Mouse (Mus musculus): ENCODE measurements around the gene Olfr641. TPM values are rescaled to one million over a fixed set of nuclear protein-coding genes. Genes with fewer than 3 reads are reported as not detected.

The Olfr641 gene
- total RNA-seq (2023) = not detected

GRCm38 (mm10) chr7:104035145-104035544, at the start of gene Olfr641:
Gene Olfr641 (plus strand): TSS chr7:104035445.

GRCm38 (mm10) chr7:103998446-103998845, 36.8 kb upstream of the Olfr641 start, which contains the start of gene Olfr638:
Gene Olfr638 (plus strand): TSS chr7:103998746.

GRCm38 (mm10) chr7:104017203-104017602, 18.0 kb upstream of the Olfr641 start, which contains the start of gene Olfr639:
Gene Olfr639 (minus strand): TSS chr7:104017303.

GRCm38 (mm10) chr7:104025473-104025872, 9.8 kb upstream of the Olfr641 start, which contains the start of gene Olfr640:
Gene Olfr640 (minus strand): TSS chr7:104025573.

GRCm38 (mm10) chr7:104052566-104052965, 17.3 kb downstream of the Olfr641 start, which contains the start of gene Olfr642:
Gene Olfr642 (minus strand): TSS chr7:104052666.

GRCm38 (mm10) chr7:104061345-104061744, 26.1 kb downstream of the Olfr641 start, which contains the start of gene 4930516K23Rik:
Gene 4930516K23Rik (minus strand): TSS chr7:104061445.

GRCm38 (mm10) chr7:104071769-104072168, 36.5 kb downstream of the Olfr641 start, which contains the start of gene Olfr644:
Gene Olfr644 (minus strand): TSS chr7:104071869.

GRCm38 (mm10) chr7:104085365-104085764, 50.1 kb downstream of the Olfr641 start, which contains the start of gene Olfr645:
Gene Olfr645 (minus strand): TSS chr7:104085465.

Other genes starting within 250 kb of the Olfr641 start
- gene Olfr67, start 243.6 kb upstream of the Olfr641 start, total RNA-seq (2023) = not detected
- gene Hbb-bt, start 221.4 kb upstream of the Olfr641 start, total RNA-seq (2023) = 10 to 100 TPM in 1 of 2 experiments, 1 to 10 TPM in 1; 1.7 to 18.8 TPM
- 100 to 1,000 TPM in 1 of 2 experiments, 10 to 100 TPM in 1; 19.6 to 139 TPM for gene Hbb-bs, start 207.3 kb upstream of the Olfr641 start, total RNA-seq (2023)
- gene Hbb-bh2, start 194.9 kb upstream of the Olfr641 start, total RNA-seq (2023) = not detected
- gene Hbb-bh1, start 192.3 kb upstream of the Olfr641 start, total RNA-seq (2023) = not detected
- gene Hbb-y, start 182.2 kb upstream of the Olfr641 start, total RNA-seq (2023) = not detected
- gene Olfr66, start 149.2 kb upstream of the Olfr641 start, total RNA-seq (2023) = not detected
- gene Olfr64, start 141.0 kb upstream of the Olfr641 start, total RNA-seq (2023) = not detected
- gene Olfr65, start 132.0 kb upstream of the Olfr641 start, total RNA-seq (2023) = not detected
- not detected for gene Olfr631, start 106.6 kb upstream of the Olfr641 start, total RNA-seq (2023)
- gene Olfr632, start 101.1 kb upstream of the Olfr641 start, total RNA-seq (2023) = not detected
- not detected for gene Olfr633, start 91.0 kb upstream of the Olfr641 start, total RNA-seq (2023)
- gene Olfr635, start 64.3 kb upstream of the Olfr641 start, total RNA-seq (2023) = not detected
- not detected for gene Olfr638, start 36.7 kb upstream of the Olfr641 start, total RNA-seq (2023)
- gene Olfr639, start 18.1 kb upstream of the Olfr641 start, total RNA-seq (2023) = under 1 TPM; 0.09 to 0.10 TPM
- not detected for gene Olfr640, start 9.9 kb upstream of the Olfr641 start, total RNA-seq (2023)
- not detected for gene Olfr642, start 17.2 kb downstream of the Olfr641 start, total RNA-seq (2023)
- gene 4930516K23Rik, start 26.0 kb downstream of the Olfr641 start, total RNA-seq (2023) = not detected
- not detected for gene Olfr644, start 36.4 kb downstream of the Olfr641 start, total RNA-seq (2023)
- not detected for gene Olfr645, start 50.0 kb downstream of the Olfr641 start, total RNA-seq (2023)
- under 1 TPM in 1 of 2 experiments, not detected in 1; 0.15 TPM for gene Olfr646, start 69.4 kb downstream of the Olfr641 start, total RNA-seq (2023)
- gene Ubqln5, start 94.4 kb downstream of the Olfr641 start, total RNA-seq (2023) = not detected
- gene Olfr643, start 102.0 kb downstream of the Olfr641 start, total RNA-seq (2023) = not detected
- not detected for gene Ubqln3, start 107.8 kb downstream of the Olfr641 start, total RNA-seq (2023)
- not detected for gene Ubqlnl, start 115.1 kb downstream of the Olfr641 start, total RNA-seq (2023)
- not detected for gene Olfm5, start 129.4 kb downstream of the Olfr641 start, total RNA-seq (2023)
- not detected for gene Olfr648, start 147.9 kb downstream of the Olfr641 start, total RNA-seq (2023)
- not detected for gene Olfr649, start 160.5 kb downstream of the Olfr641 start, total RNA-seq (2023)
- gene Trim6, start 183.3 kb downstream of the Olfr641 start, total RNA-seq (2023) = under 1 TPM; 0.24 to 0.39 TPM
- 10 to 100 TPM; 20.9 to 21.9 TPM for gene Trim34a, start 209.0 kb downstream of the Olfr641 start, total RNA-seq (2023)

Data from monocyte, adult 59 days (primary cell).